Mouse (Mus musculus): ENCODE measurements at regions not wholly inside any gene's neighbourhood (a gene's known extent, or its start where the extent isn't known, plus 50 kb on each side); places are given as distances from the start of the nearest gene placed in this dataset.

- TF ChIP-seq CTCF (IDR thresholded peaks at IDR 0.05) (no peak), EP300 (IDR thresholded peaks at IDR 0.05) (no peak)
These were observed 71.3 kb downstream of the Ier5 start for GRCm38 (mm10) chr1:155028147-155028546.
